Mouse (Mus musculus) left cerebral cortex, adult 8-10 months (tissue): ENCODE data around the gene Klhl28. TPM values are rescaled to one million over a fixed set of nuclear protein-coding genes. Genes with fewer than 3 reads are reported as not detected.

Source experiments
- total RNA-seq, 4 experiments: library from RNA; stranded (reverse); gene quantifications; 2 replicates each; pipeline ENCODE4 v1.2.4; 2022

The Klhl28 gene
- total RNA-seq, 4 experiments from 2014 or later: 20.7 to 23.8 (median 22.0) TPM

Other genes starting within 250 kb of the Klhl28 start
- 10 to 100 TPM; 10.7 to 17.1 (median 15.1) TPM for gene Gm527, start 47.6 kb downstream of the Klhl28 start, total RNA-seq
- gene Togaram1, start 270 bp upstream of the Klhl28 start, total RNA-seq: 10 to 100 TPM; 47.7 to 60.5 (median 52.6) TPM
- 10 to 100 TPM; 35.2 to 42.9 (median 36.9) TPM for gene Prpf39, start 70.8 kb upstream of the Klhl28 start, total RNA-seq
- gene Fkbp3, start 108.5 kb upstream of the Klhl28 start, total RNA-seq: 100 to 1,000 TPM; 164 to 197 (median 165) TPM
- 10 to 100 TPM; 11.4 to 19.9 (median 15.4) TPM for gene Fancm, start 110.1 kb upstream of the Klhl28 start, total RNA-seq
- under 1 TPM; 0.16 to 0.42 (median 0.33) TPM for gene Mis18bp1, start 207.1 kb upstream of the Klhl28 start, total RNA-seq